Mouse (Mus musculus): ENCODE data around the gene Elane.
"Not testable (repeated sequence)": the region's sequence is repeated elsewhere in the genome, so short reads cannot be mapped to it uniquely, and the experiment has no call there.

Elane gene

DNA sequence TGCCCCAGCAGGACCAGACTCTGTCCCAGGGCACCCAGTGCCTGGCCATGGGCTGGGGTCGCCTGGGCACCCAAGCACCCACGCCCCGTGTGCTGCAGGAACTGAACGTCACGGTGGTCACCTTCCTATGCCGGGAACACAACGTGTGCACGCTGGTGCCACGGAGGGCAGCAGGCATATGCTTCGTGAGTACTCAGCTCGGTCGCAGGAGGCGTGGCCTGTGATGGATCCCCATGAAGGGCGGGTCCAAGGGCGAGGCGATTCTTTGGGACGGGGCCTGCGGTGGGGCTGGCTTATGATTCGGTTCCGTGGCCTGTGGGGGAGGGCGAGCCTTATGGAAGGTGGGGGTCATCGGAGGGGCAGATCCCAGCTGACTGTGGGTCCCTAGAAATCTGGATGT is 4.1 kb upstream of the Elane start:
- peak; percentile 45 for DNase-seq (ENCODE audit: low spot score)

DNA sequence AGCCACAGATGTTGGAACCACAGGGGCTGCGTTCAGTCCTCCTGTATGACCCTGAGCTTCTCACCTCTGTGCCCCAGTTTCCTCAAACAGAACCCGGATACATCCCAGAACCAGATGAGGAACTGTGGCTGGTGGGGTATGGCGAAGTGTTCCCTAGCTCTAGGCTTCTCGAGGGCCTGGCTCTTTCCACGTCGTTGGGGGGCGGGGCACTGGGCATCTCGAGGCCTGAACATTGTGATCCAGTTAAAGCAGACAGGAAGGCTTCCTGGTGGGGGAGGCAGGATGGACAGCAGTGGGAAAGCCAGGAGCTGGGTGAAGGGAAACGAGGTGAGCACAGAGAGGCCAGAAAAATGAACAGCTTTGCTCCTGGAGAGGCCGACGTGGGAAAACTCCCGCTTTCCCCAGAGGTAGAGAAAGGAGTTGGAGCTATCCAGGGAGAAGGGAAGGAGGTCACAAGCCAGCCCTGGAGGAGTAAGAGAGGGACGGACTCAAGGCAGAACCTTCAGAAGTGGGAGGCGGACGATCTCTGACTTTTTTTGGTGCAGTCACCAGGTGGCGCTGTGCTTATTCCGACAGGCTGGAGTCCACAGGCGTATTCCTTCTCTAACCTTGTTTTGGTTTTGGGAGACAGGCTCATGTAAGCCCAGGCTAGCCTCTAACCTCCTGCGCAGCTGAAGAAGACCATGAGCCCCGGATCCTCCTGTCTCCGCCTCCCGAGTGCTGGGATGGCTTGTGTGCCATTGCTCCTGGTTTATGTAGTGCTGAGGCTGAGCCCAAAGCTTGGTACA is 2.6 kb upstream of the Elane start:
- DNase-seq (ENCODE audit: low spot score) = peak; percentile 92

DNA sequence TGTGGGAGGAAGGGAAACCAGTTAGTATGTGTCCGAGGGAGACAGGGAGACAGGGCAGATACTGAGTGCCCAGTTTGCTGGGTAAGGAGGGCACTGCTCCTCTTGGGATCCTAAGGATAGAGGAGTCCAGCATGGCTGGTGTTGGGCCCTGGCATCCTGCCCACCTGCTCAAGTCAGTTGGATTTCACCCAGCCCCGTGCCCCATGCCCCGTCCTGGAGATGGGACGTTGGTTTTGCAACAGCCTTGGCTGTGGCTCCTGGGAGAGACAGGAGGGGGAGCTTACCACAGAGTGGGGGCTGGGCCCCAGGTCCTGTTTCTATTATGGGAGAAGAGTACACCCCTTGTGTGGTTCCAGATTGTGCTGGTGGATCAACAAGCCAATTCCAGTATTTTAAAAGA is 1.6 kb upstream of the Elane start:
- DNase-seq (ENCODE audit: low spot score) = no peak

DNA sequence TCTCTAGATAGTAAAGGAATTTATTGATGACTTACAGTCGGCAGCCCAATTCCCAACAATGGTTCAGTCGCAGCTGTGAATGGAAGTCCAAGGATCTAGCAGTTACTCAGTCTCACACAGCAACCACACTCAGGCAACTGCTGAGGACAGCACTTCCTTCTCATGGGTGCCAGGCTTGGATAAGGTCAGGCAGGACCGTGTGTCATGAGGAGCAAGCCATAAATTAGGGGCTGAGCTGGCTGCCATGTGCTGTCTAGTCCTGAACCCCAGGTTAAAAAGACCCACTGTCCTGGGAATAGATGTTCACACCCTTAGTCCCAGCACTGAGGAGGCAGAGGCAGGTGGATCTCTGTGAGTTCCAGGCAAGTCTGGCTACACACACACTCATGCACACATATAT is 1.1 kb upstream of the Elane start:
- not testable (repeated sequence) for DNase-seq (ENCODE audit: low spot score)

DNA sequence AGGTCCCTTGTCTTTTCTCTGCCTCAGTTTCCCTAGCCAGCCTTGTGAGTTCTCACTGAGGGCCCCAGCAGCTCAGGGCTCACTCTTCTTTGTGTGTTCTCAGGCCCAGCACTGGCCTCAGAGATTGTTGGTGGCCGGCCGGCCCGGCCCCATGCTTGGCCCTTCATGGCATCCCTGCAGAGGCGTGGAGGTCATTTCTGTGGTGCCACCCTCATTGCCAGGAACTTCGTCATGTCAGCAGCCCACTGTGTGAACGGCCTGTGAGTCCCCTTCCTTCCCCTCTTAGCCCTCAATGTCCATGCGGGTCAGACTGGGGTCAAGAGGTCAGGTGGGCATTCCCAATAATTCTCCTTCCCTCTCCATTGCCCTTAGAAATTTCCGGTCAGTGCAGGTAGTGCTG is 564 bp downstream of the Elane start:
- no peak for DNase-seq (ENCODE audit: low spot score)

DNA sequence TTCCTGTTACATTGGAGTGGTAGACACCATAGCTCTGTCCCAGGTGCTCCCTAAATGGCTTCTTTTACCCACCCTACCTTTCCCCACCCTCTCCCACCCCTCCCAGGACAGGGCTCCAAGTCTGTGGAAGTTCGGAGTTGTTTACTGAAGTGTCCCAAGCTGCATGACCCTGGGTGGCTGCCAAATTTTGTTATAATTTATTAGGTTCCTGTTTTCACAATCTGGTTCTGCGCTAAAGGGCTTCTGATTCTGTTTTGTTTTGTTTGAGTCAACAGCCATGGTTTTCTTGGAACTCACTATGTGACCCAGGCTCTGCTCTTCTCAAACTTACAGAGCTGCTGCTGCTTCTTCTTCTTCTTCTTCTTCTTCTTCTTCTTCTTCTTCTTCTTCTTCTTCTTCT is 3.3 kb downstream of the Elane start:
- no peak for DNase-seq (ENCODE audit: low spot score)

DNA sequence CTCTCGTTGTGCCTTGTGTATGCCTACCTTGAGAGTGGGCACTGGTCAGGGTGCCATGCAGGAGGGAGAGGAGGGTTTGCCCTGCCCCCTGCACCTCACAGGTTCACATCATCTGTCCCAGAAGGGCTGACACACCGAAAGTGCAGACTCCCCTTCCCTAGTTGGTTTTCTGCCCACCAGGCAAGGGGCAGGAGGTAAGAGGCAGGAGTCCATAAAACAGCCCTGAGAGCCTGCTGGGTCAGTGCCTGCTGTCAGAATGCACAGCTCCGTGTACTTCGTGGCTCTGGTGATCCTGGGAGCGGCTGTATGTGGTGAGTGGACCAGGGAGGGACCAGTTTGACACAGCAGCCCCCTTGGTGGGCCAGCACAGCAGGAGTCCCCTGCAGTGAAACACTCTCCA is 4.6 kb downstream of the Elane start, which contains the start of gene Cfd:
TSS of gene Cfd (plus strand) at position 184 of the 400 bp plus-strand sequence.
- no peak for DNase-seq (ENCODE audit: low spot score)

DNA sequence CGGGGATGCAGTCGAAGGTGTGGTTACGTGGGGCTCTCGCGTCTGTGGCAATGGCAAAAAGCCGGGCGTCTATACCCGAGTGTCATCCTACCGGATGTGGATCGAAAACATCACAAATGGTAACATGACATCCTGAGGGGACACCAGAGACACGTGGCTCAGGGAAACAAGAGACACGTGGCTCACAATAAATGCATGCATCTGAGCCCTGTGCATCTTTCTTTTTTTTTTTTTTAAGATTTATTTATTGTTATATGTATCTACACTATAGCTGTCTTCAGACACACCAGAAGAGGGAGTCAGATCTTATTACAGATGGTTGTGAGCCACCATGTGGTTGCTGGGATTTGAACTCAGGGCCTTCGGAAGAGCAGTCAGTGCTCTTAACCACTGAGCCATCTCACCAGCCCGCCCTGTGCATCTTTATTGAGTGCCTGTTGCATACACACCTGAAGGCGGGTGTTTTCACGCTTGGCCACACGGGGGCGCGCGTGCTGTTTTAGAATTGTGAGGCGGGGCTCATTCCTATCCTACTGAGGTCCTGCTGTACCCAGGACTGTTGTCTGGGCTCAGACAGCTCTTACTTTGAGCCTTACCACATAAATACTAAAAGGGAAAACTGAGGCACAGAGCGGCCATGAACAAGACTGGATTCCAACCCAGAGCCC is 6.5 kb downstream of the Elane start:
- peak; percentile 88 for DNase-seq (ENCODE audit: low spot score)

DNA sequence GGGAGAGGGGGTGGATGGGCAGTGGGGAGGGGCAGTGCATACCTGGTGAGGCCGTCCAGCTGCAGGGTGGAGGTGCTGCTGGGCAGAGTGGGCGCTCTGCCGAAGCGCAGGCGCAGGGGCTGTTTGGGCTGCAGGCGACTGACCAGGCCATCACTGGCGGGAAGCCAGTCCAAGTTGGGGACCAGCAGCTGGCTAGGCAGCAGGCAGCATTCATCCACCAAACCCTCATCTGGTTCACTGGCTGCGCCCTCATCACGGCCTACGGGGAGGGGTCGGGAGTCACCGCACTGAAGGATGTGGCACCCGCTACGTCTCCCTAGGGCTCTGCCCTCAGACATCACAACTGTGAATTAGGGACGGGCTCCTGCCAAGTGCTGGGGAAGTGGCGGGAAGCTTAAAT is 10.3 kb downstream of the Elane start:
- DNase-seq (ENCODE audit: low spot score) = no peak

DNA sequence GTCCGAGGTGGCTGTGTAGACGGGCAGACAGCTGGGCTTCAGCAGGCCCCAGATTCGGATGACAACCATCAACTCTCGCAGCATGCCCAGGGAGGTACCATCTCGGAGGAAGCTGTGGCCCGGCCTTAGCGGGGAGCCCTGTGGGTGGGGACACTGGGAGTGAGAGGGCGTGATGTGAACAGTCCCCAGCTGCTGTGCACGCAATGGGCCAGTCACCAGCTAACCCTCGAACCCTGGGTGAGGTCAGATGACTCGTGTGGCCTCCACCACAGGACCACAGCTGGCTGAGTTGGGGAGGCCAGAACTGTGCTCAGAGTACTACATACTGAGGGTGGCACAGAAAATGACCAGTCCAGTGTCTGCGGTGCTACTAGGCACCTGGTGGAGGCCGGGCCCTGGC is 10.8 kb downstream of the Elane start:
- no peak for DNase-seq (ENCODE audit: low spot score)

DNA sequence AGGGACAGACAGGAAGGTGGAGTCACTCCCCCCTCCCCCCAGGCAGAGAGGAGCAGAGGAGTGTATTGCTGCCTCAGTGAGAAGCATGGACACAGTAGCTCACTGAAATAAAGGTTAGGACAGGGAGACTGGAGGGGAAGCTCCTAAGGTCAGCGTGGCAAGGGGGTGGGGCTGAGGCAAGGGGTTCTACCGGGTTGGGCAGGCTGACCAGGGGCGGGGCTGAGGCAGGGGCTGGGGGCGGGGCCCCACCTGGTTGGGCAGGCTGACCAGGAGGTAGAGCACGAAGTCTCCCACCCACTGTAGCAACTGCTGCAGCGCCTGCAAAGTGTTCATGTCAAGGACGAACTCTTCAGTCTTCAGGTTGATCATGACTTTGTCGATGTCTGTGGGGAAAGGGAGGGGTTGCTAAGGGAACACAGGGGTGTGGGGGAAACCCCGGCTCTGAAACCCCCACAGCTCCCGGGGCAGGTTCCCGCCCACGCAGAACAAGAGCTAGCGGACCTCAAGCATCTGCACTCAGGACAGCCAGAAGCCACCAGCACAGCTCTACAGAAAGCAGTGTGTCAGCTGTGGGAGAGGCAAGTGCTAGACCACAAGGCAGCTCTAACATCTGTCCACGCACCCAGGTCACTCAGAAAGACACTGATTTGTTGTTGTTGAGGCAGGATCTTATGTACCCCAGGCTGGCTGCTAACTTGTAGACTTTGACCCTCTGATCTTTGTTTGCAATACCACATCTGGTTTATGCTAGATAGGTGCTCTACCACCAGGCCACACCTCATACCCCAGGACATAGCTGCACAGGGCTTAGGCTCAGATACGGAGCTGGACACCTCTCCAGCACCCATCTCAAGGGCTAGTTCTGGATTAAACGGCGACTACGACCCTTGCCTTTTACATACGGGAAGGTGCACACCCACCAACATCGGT is 11.5 kb downstream of the Elane start:
- DNase-seq (ENCODE audit: low spot score) = peak; percentile 45

DNA sequence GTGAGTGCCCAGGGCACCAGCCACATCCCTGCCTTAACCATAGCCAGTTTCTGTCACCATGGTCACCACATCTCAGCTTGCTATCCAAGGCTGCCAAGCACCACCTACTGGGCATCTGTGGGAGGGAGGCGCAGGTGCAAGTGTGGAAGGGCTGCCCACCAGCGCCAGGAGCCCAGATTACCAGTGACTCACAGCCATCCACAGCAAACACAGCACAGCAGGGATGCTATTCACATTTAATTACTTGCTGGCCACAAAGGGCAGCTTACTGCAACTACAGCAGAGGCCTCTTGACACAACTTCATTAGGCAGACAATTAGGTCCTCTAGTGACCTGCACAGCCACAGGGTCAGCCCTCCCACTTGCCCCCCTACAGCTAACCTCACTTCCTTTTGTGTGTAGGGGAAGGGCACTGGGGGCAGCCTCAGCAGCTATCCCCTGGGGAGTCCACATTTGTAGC is 14.9 kb downstream of the Elane start:
- no peak for DNase-seq (ENCODE audit: low spot score)

DNA sequence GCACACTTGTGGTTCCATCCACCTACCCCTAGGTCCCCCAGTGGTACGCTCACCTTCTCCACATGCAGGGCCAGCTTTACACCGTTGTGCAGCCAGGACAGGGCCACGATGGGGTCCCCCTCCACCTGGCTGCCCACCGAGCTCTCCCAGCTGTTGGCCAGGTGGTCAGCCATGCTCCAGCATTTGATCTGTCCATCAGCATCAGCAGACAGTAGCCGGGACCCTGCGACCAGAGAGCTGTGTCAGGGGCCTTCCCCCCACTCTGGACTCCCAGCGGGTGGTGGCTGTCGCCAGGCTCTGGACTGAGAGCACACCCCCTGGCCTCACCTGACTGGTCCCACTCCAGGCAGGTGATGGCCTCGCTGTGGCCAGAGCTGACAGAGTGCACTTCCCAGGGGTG is 20.7 kb downstream of the Elane start:
- DNase-seq (ENCODE audit: low spot score) = no peak

DNA sequence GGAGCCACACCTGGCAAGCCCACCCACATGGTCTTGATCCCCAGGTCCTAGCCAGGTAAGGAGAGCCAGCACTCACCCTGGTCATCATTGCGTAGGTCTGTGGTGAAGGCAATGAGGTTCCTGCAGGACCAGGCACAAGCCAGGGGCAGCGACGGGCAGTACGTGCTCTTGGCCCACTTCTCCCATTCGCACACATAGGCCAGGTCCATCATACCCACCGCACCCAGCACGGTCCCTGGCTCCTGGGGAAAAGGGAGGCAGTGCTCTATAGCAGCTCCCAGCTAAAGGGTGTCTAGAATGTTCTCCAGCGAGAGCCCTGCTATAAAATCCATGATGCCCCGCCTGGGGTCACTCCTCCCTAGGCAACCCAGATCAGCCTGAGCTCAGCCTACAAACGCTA is 21.4 kb downstream of the Elane start:
- no peak for DNase-seq (ENCODE audit: low spot score)

DNA sequence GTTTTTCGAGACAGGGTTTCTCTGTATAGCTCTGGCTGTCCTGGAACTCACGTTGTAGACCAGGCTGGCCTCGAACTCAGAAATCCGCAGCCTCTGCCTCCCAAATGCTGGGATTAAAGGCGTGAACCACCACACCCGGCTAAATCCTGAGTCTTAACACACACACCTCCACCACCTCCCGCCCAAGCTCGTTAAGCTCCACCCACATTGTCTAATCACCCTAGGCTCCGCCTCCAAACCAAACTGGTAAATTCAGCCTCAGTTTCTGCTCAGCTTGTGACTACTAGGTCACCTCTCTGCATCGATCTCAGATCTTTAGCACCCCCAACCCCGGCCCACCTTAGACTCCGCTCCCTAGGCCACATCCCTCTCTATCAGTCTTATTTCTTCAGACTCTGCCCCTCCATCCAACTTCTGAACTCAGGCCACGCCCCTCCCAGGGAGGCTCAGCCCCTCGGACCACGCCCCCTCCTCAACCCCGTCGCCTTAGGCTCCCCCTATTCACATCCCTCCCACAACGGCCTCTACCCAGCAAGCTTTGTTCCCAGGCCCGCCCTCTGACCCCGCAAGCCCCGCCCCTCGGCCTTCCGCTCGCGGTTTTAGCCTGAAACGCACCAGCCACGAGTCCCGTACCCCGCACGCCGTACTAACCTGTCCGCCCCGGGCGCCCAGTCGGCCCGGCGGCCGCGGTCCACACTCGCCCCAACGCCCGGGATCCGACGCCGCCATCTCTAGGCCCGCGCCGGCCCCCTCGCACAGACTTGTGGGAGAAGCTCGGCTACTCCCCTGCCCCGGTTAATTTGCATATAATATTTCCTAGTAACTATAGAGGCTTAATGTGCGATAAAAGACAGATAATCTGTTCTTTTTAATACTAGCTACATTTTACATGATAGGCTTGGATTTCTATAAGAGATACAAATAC is 22.4 kb downstream of the Elane start, which contains the start of gene Med16:
TSS of gene Med16 (minus strand) at position 757 of the 925 bp plus-strand sequence.
- DNase-seq (ENCODE audit: low spot score) = peak; percentile 98

DNA sequence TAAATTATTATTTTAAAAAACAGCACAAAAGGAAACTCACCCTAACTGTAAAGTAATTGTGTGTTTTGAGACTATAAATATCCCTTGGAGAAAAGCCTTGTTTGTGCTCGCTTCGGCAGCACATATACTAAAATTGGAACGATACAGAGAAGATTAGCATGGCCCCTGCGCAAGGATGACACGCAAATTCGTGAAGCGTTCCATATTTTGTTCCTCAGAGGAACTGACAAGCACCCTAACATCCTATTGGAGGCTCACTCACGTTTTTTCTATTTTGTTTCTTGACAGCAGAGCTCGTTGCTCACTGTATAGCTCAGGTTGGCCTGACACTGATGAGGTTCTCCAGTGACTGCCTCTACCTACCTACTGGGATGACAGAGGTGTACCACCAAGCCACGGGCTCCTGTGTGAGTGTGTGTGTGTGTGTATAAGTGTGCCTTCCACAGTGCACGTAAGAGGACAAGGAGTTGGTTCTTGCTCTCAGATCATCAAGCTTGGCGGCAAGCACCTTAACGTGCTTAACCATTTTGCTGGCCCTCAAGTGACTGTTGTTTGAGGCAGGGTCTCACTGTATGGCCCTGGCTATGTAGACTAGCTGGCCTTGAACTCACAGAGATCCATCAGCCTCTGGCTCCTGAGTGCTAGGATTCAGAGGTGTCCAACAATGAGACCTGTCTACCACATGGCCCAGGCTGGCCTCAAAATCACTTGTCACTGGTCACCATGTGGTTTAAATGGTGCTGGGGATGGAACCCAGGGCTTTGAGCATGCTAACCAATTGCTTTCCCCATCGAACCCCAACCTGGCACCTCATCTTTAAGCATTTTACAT is 23.3 kb downstream of the Elane start:
- DNase-seq (ENCODE audit: low spot score) = no peak

DNA sequence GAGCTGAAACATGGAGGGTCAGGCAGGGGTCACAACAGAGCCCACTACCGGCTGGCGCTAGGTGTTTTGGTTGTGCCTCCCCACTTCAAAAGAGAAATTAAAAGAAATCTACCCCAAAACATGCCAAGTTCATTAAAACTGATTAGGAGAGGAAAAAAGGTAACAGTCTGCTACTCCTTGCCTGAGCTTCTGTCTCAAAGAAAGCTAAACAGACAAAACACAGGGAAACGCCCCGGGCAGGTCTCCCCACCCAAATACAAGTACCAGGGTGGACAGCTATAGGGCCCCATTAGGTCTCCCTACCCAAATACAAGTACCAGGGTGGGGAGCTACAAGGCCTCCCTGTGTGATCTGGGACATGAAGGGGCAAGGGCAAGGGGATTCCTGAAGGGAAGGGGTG is 24.5 kb downstream of the Elane start, which contains the start of gene Gm26602:
TSS of gene Gm26602 (plus strand) at position 301 of the 400 bp plus-strand sequence.
- DNase-seq (ENCODE audit: low spot score) = no peak

DNA sequence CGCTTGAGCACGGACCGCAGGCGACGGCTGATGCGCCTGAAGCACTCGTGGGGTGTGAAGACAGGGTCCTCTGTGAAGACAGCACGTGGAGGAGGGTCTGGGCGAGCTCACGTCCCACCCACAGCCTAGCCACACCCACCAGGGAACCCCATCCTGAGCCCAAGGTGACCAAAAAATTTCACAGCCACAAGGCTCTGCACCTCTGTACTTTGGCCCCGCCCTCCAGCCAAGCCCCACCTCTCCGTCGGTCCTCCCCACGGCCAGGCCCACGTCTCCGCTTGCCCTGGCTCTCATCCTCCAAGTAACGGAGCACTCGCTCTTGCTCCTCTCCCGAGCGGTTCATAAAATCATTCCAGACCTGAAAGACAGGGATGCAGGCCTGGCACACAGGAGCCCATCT is 26.4 kb downstream of the Elane start:
- no peak for DNase-seq (ENCODE audit: low spot score)

DNA sequence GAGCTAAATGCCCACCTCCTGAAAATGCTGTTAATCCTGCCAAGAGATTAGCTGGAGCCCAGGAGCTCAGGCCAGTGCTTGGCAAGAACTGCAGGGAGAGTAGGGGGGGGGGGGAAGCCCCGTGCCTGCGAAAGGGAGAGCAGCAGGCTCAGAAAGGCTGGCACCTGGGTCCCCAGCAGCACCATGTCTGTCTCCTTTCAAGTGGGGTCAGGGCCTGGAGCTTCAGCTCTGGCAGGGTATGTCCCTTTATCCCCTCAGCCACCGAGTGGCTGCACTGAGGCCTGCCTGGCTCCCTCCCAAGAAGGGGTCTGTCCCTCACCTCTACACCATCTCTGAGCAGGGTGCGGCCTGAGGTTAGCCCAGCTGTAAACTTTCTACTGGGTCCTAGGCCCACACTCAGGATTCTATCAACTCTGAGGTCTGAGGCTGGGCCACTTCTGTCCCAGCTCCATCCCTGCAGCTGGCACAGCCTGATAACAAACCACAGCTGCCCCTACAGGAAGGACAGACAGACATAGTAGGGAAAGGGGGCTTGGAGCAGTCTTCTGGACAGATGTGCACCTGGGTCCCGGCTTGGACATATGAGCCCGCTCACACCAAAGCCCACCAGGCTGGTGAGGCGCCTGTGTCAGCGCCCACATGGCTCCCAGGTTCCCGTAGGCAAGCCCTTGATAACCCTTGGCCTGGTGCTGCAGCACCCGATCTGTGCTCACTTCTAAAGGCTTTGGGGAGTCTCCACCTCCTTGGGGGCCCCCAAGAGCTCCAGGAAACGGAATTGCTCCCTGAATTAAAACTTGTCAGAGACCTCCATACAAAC is 28.3 kb downstream of the Elane start:
- DNase-seq (ENCODE audit: low spot score) = no peak

Data from embryo, embryonic 10.5 days (tissue).